Mouse (Mus musculus) embryonic fibroblast, embryonic 13.5 days (primary cell): ENCODE results near the gene Tm9sf4.

ENCODE experiments used
- CTCF ChIP-seq: IDR thresholded peaks from 2 replicates; pipeline ENCODE4 v1.5.1; 2011; ENCODE audit warnings: mild to moderate bottlenecking, control low read depth, low read length, moderate library complexity, borderline replicate concordance; ENCODE audit not compliant: insufficient read depth
- POLR2A ChIP-seq: IDR thresholded peaks from 2 replicates; pipeline ENCODE4 v1.6.1; 2011; ENCODE audit warnings: low read depth, mild to moderate bottlenecking, control low read depth, low read length, moderate library complexity

DNA sequence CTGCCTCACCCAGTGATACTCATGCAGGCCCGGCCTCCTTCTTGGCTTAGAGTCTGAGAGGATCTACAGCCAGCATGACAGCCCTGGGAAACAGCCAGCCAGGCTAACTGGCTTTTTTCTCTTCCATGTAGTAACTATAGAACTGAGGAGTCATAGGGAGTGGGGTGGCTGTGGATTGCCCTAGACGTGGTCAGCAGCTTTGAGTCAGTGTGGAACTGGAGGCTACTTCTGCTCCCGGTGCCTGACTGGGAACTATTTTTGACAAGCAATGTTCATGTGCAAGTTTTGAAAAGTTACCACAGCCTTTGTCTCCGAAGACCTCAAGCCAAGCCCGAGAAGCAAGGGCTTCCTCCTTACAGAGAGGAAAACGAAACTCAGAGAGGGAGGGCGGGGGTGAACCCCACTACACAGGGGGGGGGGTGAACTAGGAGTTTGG, 44.0 kb upstream of the Tm9sf4 start:
- TF ChIP-seq CTCF = no peak
- TF ChIP-seq POLR2A = no peak
